Mouse (Mus musculus) liver, adult (tissue): Measurements from ENCODE around the gene Cul3.

ENCODE experiments used
- GATA4 ChIP-seq: IDR thresholded peaks from 2 replicates; pipeline ENCODE4 v1.6.1; 2014; ENCODE audit warnings: mild to moderate bottlenecking, low read length; ENCODE audit not compliant: insufficient replicate concordance

Gene Cul3

DNA sequence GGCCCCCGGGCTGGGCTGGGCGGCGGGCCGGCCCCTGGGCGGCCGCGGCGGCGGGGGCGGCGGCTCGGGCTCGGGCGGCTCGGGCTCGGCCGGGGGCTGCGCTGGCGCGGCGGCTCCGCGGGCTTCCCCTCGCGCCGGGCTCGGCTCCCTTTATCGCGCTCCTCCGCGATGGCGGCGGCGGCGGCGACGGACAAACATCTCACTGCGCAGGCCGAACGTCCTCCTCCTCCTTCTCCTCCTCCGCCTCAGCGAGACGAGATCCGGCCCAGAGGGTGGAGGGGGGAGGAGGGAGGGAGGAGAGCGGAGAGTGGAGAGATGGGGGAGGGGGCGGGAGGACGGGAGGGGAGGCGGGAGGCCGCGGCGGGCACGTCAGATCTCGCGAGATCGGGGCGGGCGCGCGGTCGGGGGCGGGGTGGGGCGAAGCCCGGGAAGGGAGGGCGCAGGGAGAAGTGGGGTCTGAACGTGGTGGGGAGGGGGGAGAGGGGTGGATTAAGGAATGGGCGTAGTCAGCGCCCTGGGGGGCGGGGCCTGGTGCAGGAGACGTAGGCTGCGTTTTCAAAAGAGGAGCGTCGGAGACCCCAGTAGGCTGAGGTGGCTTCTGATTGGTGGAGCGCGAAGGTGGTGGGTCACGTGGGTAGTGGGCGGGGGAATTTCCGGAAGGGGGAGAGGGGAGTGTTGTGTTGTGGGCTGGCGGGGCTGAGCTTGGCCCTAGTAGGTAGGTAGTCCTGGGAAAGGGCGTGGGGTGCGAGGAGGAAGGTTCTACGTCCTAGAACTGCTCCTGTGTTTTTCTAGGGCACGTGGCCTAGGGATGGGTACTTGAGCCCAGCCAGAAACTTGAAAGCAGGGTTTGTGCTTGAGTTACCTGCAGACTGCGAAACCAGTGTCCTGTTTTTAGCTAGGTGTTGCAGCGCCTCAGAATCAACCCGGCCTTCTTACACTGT, at the start of gene Cul3:
Gene Cul3, minus strand, starts transcription at position 45 of the 941 bp plus-strand sequence.
- no peak for TF ChIP-seq GATA4

DNA sequence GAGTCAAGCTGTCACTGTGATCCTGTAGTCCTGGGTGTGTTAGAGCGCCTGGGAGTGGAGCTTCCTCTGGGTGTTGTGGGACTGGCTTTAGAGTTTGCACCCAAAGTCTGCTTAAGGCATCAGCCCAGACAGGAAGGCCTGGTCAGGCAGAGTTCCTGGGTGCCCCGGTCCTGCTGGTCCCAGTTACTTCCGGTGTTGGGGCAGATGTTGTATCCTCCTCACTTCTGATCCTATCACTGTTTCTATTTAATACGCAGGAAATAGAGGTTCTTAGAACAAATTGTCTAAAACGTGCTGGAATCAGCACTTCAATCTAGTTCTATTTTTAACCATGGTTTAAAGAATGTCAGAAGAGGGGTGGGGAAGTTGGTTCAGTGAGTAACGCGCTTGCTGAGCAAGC, 49.2 kb upstream of the Cul3 start:
- TF ChIP-seq GATA4 = no peak

DNA sequence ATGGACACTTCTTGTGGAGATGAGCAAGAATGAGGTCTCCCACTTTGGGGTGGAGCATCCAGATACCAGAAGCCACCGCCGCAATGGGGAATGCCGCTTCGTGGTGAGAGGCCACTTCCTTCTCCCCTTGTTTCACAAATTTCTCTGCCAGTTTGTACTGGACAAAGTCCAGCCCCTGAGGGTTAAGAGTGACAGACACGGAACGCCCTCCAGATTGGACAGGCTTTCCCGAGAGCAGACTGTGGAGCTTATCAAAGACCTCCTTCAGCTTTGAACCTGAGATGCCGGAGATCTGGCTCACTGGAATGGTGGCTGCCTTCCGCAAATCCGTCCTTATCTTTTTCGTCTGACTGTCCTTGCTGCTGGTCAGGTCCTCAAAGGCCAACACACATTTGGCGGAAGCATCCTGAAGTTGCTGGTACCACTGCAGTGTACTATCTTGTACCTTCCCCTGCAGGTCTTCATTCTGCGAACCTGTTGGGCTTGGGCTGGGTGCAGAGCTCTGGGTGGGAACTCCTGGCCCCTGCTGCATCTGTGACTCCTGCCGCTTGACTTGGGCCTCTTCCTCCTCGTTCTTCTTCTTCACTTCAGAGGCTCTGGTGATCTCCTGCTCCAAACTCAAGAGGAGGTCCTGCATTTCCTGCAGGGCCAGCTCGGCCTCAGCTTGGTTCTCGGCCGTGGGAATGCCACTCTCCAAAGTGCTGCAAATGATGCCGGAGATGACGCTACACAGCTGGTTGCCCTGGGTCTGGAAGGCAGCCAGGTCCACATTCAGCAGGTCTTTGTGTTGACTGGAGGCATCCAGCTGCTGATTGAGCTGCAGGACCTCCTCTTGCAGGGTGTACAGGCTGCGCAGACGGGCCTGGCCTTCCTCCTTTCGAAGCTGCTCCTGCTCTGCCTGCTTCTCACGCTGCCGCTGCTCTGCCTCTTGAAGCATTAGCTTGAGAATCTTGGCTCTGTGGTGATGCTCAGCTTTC, 43.6 kb upstream of the Cul3 start:
- TF ChIP-seq GATA4 = no peak

GRCm38 (mm10) chr1:80382928-80383327, 42.6 kb upstream of the Cul3 start:
- TF ChIP-seq GATA4 = no peak

DNA sequence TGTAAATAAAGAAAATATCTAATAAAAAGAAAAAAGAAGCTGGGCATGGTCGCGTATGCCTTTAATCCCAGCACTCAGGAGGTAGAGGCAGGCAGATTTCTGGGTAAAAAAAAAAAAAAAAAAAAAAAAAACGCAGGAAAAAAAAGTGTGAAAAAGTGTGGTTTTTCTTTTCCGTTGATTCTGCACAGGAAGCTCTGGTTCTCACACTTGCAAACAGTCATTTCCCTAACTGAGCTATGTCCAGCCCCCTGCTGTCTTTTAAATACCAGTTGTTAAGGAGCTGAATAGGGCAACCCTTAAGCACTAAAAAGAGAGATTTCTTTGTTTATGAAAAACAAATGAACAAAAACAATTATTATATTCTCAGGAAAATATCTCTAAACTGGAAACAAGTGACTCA, 41.0 kb upstream of the Cul3 start:
- TF ChIP-seq GATA4 = no peak

GRCm38 (mm10) chr1:80372010-80372409, 31.7 kb upstream of the Cul3 start:
- TF ChIP-seq GATA4 = no peak

- no peak for TF ChIP-seq GATA4
These were observed 31.1 kb upstream of the Cul3 start for GRCm38 (mm10) chr1:80371189-80371889.

GRCm38 (mm10) chr1:80363486-80363885, 23.2 kb upstream of the Cul3 start:
- no peak for TF ChIP-seq GATA4

GRCm38 (mm10) chr1:80362946-80363345, 22.7 kb upstream of the Cul3 start:
- TF ChIP-seq GATA4 = no peak

DNA sequence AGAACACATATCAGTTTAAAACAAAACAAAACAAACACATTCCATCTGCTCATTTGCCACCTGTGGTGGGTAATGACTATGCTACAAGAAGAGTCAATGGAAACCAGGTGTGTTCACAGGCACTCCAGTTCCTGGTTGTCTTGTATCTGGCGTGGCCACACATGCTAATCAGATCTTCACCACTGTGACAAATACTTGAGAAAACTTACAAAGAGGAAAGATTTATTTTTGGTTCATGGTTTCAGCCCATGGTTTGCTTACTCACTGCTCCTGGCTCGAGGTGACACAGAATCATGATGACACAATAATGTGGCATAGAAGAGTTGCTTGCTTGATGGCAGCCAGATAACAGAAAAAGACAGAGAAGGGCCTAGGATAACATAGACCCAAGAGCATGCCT, 22.1 kb upstream of the Cul3 start:
- no peak for TF ChIP-seq GATA4

- TF ChIP-seq GATA4 = no peak
These were observed 19.8 kb upstream of the Cul3 start for GRCm38 (mm10) chr1:80360038-80360608.

- TF ChIP-seq GATA4 = no peak
These were observed 232 bp downstream of the Cul3 start for GRCm38 (mm10) chr1:80340061-80340435.

DNA sequence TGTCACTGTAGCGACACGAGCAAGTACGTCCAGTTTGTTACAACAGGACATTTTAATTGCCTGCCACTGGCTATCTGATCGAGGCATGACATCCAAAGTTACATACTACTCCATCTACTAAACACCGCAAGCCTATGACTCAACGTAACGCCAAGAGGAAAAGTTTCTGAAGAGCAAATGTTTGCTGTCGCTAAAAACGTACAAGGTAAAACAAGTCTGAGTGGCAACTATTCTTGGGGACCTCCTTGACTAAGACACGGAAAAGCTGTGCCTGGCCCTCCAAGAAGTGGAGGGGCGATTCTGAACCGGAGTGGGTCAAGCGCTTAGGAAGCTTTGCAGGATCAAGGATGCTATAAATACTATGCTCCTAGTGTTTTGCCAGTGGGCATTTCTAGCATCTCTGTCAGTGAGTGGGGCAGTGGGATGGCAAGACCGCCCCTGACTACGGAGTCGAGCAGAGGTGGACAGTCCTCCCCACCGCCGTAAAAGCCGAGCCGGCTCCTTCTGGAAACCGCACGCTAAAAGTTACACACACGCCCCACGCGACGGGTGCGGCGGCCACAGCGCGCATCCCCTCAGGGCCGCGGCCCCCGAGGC, 757 bp downstream of the Cul3 start:
- TF ChIP-seq GATA4 = no peak

DNA sequence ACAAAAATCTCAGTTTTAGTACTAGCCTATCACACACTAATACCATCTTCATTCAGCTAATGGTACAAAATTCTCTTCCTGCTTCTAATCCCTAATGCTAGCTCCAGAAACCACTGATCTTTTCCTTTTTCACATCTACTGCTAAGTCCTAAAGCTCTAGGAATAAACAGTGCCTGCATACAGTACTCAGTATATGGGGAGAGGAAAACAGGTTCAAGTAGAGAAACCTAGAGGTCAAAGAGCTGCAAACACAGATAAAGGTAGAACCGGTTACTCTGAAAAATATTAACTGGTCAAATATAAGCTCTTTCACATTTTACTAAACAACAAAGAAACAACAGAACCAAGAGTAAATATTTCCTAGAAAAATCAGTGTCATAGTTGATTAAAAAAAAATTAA, 1.9 kb downstream of the Cul3 start:
- TF ChIP-seq GATA4 = no peak
